Comparison of ENCODE assay signal across 25 mouse cellular contexts in the genomic region with DNA sequence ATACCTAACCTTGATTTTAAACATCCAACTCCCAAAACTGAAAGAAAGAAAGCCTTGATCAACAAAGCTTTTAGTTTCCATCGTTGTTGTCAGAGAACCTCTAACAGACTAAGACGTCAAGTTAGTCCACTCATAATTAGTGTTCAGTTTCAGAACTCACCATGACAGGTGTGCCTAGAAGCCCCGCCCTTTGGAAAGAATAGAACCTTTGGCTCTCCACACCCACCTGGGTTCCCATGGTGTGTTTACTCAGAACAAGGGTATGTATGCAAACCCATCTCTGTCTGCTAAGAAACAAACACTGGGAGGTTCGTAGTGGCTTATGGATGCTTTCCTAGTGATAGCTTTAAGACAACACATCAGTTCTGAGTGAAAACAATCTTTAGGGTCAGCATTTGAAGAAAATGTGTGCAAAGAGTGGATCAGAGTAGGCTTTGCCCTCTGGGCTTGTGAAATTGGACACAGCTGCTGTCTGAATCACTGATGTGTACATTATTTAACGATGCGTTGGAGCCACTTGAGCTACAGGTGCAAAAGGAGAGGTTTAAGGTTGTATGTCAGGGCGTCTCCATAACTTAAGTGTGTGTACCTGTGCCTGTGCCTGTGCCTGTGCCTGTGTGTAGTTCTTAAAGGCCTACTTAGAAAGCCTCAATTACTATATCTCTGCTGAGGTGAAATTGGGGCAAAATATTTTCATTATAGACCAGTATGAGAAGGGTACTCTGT.
"Had no signal": no experiment of that assay in that cellular context is flagged by ENCODE, and none has a peak within 500 bp of the region (broad histone marks: within the 10 kb centered on the region; RNA-seq: fewer than 3 reads in every experiment).

No protein-coding gene starts in this region.

- H3K4me2 ChIP-seq: heart, embryonic 11.5 days; heart, embryonic 13.5 days; heart, embryonic 15.5 days; hindbrain, embryonic 13.5 days; hindbrain, embryonic 15.5 days; kidney, embryonic 15.5 days; limb, embryonic 12.5 days; liver, embryonic 11.5 days; liver, embryonic 13.5 days; liver, embryonic 15.5 days had no signal

- H3K9ac ChIP-seq: heart, embryonic 13.5 days; heart, embryonic 15.5 days; hindbrain, embryonic 13.5 days; hindbrain, embryonic 15.5 days; kidney, embryonic 15.5 days; limb, embryonic 12.5 days; liver, embryonic 13.5 days; liver, embryonic 15.5 days; liver, postnatal 0 days had no signal

- H3K27ac ChIP-seq: heart, embryonic 13.5 days; heart, embryonic 15.5 days; hindbrain, embryonic 13.5 days; hindbrain, embryonic 15.5 days; hindbrain, postnatal 0 days; kidney, embryonic 15.5 days; kidney, postnatal 0 days; layer of hippocampus, adult 2 months; left cerebral cortex, adult 2 months; limb, embryonic 10.5 days; limb, embryonic 12.5 days; liver, embryonic 13.5 days; liver, embryonic 15.5 days had no signal

- H3K36me3 ChIP-seq: heart, embryonic 13.5 days; heart, embryonic 15.5 days; hindbrain, embryonic 13.5 days; hindbrain, embryonic 15.5 days; kidney, embryonic 15.5 days; limb, embryonic 10.5 days; limb, embryonic 12.5 days; liver, embryonic 13.5 days; liver, embryonic 15.5 days had no signal

- ATAC-seq: hindbrain, postnatal 0 days; liver, postnatal 0 days had no signal

- H3K4me1 ChIP-seq: heart, embryonic 15.5 days; hindbrain, embryonic 13.5 days; hindbrain, embryonic 15.5 days had no signal

- H3K9me3 ChIP-seq: heart, embryonic 13.5 days; heart, embryonic 15.5 days; hindbrain, embryonic 13.5 days; hindbrain, embryonic 15.5 days; kidney, embryonic 15.5 days; limb, embryonic 10.5 days; limb, embryonic 12.5 days; liver, embryonic 13.5 days; liver, embryonic 15.5 days had no signal

- H3K27me3 ChIP-seq: hindbrain, embryonic 13.5 days; hindbrain, embryonic 15.5 days; kidney, embryonic 15.5 days; limb, embryonic 12.5 days; liver, embryonic 13.5 days; liver, embryonic 15.5 days had no signal

- DNase-seq: gastrocnemius, postnatal 10 days; gastrocnemius, postnatal 25 days; heart, postnatal 14 days; heart, postnatal 36 days; kidney, adult 18-20 months; kidney, adult 8-10 months; kidney, postnatal 14 days; kidney, postnatal 4 days; liver; liver, embryonic 13.5 days; liver, postnatal 0 days had no signal

- H3K4me3 ChIP-seq: heart, embryonic 13.5 days; heart, embryonic 15.5 days; hindbrain, embryonic 13.5 days; hindbrain, embryonic 15.5 days; kidney, embryonic 15.5 days; layer of hippocampus, adult 2 months; left cerebral cortex, adult 2 months; limb, embryonic 10.5 days; limb, embryonic 12.5 days; liver, embryonic 13.5 days; liver, embryonic 15.5 days had no signal
